Mouse (Mus musculus): ENCODE results near the gene Muc13.
A peak's percentile ranks its signal among the peaks of the same experiment; 100 is the strongest.

DNA sequence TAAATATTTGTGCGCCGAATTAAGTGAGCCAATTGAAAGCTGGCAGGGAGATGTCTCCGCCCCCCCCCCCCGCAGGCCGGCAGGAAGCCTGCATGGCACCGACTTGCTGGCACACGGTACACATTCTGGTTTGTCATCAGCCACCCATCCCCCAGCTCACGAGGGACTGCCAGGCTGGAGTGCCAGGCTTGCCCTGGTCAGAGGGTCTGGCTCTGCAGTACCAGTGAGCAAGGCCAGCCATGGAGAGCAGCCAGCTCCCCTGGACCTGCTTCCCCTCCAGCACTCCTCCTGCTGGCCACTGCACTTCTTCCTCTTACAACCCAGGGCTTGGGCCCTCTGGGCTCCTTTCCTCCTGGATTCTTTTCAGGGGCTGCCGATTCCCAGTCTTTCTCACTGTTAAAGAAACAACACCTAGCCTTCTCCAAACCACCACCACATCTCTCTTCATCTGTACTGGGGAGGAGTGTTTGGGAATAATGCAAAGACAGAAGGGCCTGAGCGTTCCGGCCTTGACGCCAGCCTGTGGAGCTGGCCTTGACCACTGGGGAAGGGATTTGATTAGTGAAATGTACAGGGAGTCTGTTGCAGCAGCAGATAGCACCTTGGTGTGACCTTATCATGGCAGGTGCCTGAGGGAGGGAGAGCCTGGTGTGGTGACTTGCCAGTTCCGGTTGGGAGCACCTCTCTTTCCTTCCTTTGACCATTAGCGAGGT is 66.3 kb downstream of the Muc13 start:
- TF ChIP-seq CTCF (IDR thresholded peaks at IDR 0.05; ENCODE audit: low read depth), result peak; percentile 38
- no peak for TF ChIP-seq EP300 (IDR thresholded peaks at IDR 0.05; ENCODE audit: low read depth)
